Mouse (Mus musculus) stomach, postnatal 0 days (tissue): ENCODE measurements around the gene Rph3a.
"Not testable (repeated sequence)": the region's sequence is repeated elsewhere in the genome, so short reads cannot be mapped to it uniquely, and the experiment has no call there.

Experiments
- CTCF ChIP-seq: IDR thresholded peaks from 2 replicates; pipeline ENCODE4 v1.5.1; 2016; ENCODE audit warnings: antibody characterized with exemption, low read depth, mild to moderate bottlenecking, moderate library complexity
- EP300 ChIP-seq: optimal IDR thresholded peaks from 2 replicates; pipeline ENCODE3; 2016; ENCODE audit warnings: antibody characterized with exemption

DNA sequence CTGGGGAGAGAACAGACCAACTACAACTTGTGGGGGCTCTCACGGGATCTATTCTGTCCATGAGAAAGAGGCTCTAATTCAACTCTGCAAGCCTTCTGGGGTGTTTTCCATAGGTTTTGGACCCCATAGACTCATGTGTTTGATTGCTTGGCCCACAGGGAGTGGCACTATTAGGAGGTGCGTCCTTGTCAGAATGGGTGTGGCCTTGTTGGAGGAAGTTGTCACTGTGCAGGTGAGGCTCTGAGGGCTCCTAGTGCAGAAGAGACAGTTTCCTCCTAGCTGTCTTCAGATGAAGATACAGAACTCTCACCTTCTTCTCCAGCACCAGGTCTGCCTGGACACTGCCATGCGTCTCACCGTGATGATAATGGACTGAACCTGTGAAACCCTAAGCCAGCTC, 85.4 kb downstream of the Rph3a start:
- not testable (repeated sequence) for TF ChIP-seq CTCF, EP300
